Mouse (Mus musculus) ovary, postnatal 10 days (tissue): ENCODE data around the gene 4921524J17Rik.

Experiments used
- DNase-seq: peaks from one replicate; pipeline ENCODE4 v3.0.0; 2022; ENCODE audit warnings: low spot score

4921524J17Rik gene

GRCm38 (mm10) chr8:85380123-85380823 is 52.4 kb downstream of the 4921524J17Rik start:
- no peak for DNase-seq

GRCm38 (mm10) chr8:85379142-85379781 is 53.4 kb downstream of the 4921524J17Rik start:
- no peak for DNase-seq

- DNase-seq: no peak
Measured at GRCm38 (mm10) chr8:85376516-85376915, 56.1 kb downstream of the 4921524J17Rik start.

GRCm38 (mm10) chr8:85374286-85374685 is 58.3 kb downstream of the 4921524J17Rik start:
- DNase-seq: no peak

- DNase-seq: no peak
Measured at GRCm38 (mm10) chr8:85373435-85374039, 59.1 kb downstream of the 4921524J17Rik start.

- DNase-seq: no peak
Measured at GRCm38 (mm10) chr8:85372465-85372839, 60.2 kb downstream of the 4921524J17Rik start.

- DNase-seq: no peak
Measured at GRCm38 (mm10) chr8:85371736-85372464, 60.7 kb downstream of the 4921524J17Rik start.

GRCm38 (mm10) chr8:85365176-85365575 is 67.5 kb downstream of the 4921524J17Rik start:
- DNase-seq: no peak

- no peak for DNase-seq
Measured at GRCm38 (mm10) chr8:85364628-85365027, 68.0 kb downstream of the 4921524J17Rik start.

- DNase-seq: no peak
Measured at GRCm38 (mm10) chr8:85363406-85363805, 69.2 kb downstream of the 4921524J17Rik start.

- DNase-seq: no peak
Measured at GRCm38 (mm10) chr8:85362211-85362610, 70.4 kb downstream of the 4921524J17Rik start.
